Mouse (Mus musculus): Measurements from ENCODE around the gene Ric8a.

DNA sequence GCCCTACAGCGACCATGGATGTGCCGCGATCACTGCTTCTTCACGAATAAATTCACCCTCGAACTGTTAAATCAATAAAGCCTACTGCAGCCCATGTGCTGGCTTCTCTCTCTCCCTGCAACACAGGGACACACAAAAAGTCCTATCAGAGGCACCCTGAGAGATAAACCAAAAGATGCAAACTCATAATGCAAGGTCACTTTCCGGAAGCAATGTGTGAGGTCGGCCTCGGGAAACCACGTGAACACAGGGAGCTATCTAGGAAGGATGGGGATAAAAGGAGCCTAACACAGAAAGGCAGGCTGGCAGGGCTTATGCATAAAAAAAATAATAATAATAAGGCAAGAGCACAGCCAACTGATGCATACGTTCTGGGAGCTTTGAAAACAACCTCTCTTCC lies 10.1 kb upstream of the Ric8a start:
- no peak for TF ChIP-seq CTCF (IDR thresholded peaks at IDR 0.05; ENCODE audit: low read depth)
- TF ChIP-seq EP300 (IDR thresholded peaks at IDR 0.05; ENCODE audit: low read depth): no peak
